Mouse (Mus musculus) induced T-regulatory cell, adult 2 months (primary cell): ENCODE data around the gene Rptor.

Experiments used
- DNase-seq: peaks from one replicate; pipeline ENCODE4 v3.0.0-alpha.2; 2012; ENCODE audit warnings: low read depth

Gene Rptor

GRCm38 (mm10) chr11:119689936-119690335, 87.2 kb downstream of the Rptor start:
- no peak for DNase-seq

DNA sequence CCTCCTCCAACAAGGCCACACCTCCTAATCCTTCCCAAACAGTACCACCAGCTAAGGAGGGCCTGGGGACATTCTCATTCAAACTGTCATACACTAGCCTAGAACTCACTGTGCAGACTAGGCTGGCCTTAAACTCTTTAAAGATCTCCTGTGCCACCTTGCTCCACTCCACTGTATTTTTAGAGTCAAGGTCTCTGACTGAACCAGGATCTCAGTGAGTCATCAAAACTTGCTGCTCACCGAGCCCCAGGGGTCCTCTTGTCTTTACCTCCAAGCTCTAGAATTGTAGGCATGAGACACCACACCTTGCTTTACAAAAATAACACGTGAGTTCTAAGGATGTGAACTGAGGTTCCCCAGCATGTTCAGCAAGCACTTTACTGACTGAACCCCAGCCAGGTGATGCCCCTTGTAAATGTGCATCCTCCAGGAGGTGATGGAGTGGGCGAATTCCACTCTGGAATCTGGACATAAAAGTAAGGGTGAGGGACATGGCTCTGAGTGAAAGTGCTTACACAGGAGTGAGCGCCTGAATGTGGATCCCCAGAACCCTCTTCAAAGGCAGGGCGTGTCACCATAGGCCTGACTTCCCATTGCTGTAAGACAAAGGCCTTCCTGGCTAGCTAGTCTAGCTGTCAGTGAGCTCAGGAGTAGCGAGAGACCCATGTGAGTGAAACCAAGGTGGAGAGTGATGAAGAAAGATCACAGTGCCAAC, 89.6 kb downstream of the Rptor start:
- no peak for DNase-seq

GRCm38 (mm10) chr11:119692911-119693261, 90.2 kb downstream of the Rptor start:
- no peak for DNase-seq

GRCm38 (mm10) chr11:119694146-119694860, 91.6 kb downstream of the Rptor start:
- no peak for DNase-seq

GRCm38 (mm10) chr11:119696401-119696800, 93.7 kb downstream of the Rptor start:
- no peak for DNase-seq

DNA sequence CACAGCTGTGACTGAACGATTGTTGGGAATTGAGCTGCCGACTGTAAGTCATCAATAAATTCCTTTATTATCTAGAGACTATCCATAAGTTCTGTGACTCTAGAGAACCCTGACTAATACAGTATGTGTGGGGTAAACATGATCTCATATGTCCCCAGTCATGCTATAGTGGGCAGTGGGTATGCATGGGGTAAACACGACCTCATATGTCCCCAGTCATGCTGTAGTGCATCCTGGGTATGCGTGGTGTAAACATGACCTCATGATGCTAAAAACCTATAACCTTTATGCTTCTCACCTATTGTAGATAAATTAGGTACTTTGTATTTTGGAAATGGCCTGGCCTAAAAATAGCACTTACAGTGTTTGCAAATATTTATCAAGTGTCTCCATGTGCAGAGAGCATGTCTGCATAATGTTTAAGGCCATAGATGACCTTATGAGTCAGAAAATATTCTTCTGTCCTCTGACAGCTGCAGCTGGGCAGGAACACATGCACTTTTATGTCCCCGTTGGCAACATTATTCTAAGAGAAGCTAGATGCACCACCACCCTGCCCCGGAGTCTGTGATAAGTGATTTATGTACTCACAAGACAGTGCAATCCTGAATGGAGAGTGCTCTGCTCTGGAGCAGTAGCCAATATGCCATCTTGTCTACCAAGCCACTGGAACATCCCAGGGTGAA, 102.8 kb downstream of the Rptor start:
- DNase-seq = no peak

GRCm38 (mm10) chr11:119707259-119707658, 104.6 kb downstream of the Rptor start:
- no peak for DNase-seq

- DNase-seq = no peak
Observed at GRCm38 (mm10) chr11:119709239-119709638, 106.5 kb downstream of the Rptor start.

DNA sequence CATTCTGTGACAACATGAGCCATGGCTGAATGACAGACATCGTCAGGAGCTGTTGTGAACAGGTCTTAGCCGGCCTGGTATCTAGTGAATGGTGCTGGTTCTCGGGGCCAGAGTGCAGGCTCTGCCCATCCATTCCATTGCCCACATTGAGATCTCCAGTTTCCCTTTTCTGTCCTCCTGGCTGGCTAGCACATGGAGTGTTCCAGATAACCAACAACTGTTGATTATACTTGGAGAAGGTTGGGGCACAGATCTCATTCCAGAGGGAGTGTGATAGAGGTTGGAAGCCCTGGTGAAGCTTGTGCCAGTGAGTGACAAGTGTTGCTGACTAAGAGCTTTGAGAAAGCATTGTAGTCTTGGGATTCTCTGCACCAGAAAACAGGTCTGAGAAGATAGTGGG, 107.6 kb downstream of the Rptor start:
- no peak for DNase-seq

DNA sequence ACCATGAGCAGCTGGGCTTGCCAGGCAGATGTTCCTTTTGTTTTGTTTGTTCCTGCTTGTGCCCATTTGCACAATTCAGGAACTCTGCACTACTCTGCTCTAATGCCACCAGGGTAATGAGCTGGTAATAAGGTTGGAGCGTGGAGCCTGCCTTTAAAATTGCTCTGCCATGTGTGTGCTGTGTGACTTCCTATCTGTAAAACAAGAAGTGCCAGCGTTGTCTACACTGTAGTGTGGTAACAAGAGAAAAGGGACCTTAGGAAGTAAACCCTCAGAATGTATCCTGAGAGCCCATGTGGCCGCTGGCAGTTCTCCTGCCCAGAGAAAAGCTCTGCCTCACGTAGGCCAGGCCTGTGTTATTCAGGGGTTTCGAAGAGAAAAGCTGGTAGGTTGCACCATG, 108.1 kb downstream of the Rptor start:
- DNase-seq = no peak

DNA sequence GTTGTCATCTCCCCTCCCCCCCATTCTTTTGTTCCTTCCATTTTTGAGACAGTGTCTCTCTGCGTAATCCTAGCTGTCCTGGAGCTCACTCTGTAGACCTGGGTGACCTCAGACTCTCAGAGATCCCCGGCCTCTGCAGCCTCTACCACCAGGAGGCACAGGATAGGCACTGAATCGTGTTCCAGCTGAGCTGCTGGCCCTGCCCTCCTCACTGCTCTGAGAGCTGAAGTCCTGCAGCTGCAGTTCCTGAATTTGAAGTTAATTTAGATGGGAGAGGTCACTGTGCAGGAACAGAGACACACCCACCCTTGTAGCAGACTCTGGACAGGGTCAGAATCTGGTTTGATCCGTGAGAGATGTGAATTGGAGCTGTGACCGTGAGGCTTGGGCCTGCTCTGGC, 112.7 kb downstream of the Rptor start:
- no peak for DNase-seq

GRCm38 (mm10) chr11:119715841-119716596, 113.3 kb downstream of the Rptor start:
- no peak for DNase-seq

DNA sequence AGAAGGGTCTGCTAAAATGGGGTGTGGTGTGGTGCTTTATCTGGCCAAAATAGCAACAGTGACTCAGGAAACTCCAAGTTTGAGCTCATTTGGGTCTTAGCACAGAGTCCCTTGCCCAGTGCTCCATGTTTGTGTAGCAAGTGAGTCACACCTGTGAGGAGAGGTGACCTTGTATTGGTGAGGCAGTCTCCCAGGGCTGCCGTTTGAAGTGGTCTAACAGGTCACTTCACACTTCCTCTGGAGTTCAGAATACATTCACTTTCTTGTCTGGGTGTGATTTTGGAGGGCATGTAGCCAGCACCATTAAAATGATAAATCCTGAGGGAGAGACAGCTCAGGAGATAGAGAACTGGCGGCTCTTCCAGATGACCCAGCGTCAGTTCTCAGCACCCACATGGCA, 115.4 kb downstream of the Rptor start:
- no peak for DNase-seq

DNA sequence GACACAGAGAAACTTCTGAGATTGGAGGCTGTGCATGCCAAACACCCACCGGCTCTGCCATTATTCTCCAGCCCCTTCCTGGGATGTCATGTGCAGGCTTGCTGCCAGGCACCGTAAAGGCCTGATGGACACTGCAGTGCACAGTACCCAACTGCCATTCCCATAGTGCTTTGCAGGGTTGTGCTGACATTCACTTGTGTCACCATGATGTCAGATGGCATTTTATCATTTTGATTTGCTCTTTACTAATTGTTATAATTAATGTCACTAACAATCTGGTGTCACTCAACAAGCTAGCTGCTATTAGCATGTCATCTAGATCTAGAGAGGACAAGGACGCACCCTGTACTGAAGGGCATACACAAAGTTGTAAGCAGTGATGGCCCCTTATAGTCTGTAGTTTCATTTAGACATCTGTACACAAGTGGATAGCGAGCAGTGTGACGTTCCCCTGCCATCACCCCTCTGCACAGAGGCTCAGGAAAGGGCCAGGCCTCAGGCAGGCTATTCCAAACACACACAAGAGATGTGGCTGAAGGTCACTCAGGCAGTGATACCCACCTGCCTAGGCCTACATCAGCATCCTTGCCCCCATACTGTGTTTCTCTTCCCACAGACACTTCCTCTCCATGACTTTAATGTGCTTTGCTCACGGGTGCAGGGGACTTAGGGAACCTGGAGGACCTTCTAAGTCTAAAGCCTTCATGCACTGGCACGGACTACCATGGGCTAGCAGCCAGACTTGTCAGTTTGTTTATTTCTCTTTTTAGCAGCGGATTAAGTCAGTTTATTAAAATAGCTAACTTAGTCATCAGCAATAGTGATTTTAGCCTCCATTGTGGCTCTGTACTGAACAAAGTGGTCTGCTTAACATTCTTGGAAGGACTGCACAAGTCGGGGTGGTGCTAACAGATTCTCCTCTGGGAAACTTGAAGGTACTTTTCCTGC, 117.7 kb downstream of the Rptor start:
- no peak for DNase-seq

DNA sequence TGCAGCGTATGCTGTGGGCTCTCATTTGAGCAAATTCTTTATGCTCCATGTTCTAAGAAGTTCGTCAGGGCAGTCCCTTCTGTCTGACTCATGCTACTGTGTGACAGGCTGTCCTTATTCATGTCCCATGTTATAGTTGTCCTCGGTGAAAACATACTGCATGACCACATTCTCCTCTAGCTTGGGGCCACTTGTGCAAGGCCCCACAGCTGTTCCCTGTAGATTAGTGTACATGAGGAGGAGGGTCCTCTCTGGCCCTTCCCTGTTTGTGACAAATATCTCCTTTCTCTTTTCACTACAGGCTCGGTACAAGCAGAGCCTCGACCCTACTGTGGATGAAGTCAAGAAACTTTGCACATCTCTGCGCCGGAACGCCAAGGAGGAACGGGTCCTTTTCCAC, 122.0 kb downstream of the Rptor start:
- DNase-seq = no peak

- no peak for DNase-seq
Observed at GRCm38 (mm10) chr11:119731382-119731781, 128.7 kb downstream of the Rptor start.

GRCm38 (mm10) chr11:119732362-119732761, 129.7 kb downstream of the Rptor start:
- no peak for DNase-seq

GRCm38 (mm10) chr11:119732961-119733656, 130.4 kb downstream of the Rptor start:
- no peak for DNase-seq

DNA sequence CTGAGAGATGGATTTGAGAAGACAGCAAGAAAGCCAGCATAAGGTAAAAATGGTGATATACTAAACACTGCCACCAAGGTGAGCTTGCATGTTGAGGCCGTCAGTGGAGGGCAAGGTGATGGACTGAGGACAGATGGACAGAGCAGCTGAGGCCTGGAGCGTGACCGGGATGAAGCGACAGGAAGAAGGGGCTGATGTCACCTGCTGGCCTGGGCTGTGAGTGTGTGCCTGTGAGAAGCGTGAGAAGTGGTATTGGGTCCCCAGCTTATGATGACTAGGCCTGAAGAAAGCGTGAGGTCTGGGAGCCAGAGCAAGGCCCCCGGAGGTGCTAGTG, 130.9 kb downstream of the Rptor start:
- DNase-seq = no peak

GRCm38 (mm10) chr11:119735152-119735551, 132.4 kb downstream of the Rptor start:
- no peak for DNase-seq
